Mouse (Mus musculus) intestine, postnatal 0 days (tissue): Measurements from ENCODE around the gene Xrcc3. TPM values are rescaled to one million over a fixed set of nuclear protein-coding genes. Genes with fewer than 3 reads are reported as not detected.

Source experiments
- ATAC-seq: fragments of 200-750 bp; cut with Nextera tagmentation; 2 replicates; pipeline ENCODE4 v1.8.0; 2017; ENCODE audit warnings: mild to moderate bottlenecking, moderate TSS enrichment, moderate library complexity
- H3K27ac ChIP-seq: fragments of 300-500 bp; sonication (generic); 2 replicates; pipeline ENCODE4 v1.5.1; 2014; ENCODE audit warnings: mild to moderate bottlenecking, low read depth, low read length, moderate library complexity
- H3K27me3 ChIP-seq: fragments of 300-500 bp; sonication (generic); replicated peaks from 2 replicates; pipeline ENCODE4 v1.6.1; 2014; ENCODE audit warnings: low read length, mixed read lengths; ENCODE audit not compliant: control insufficient read depth, insufficient read depth
- H3K36me3 ChIP-seq: fragments of 300-500 bp; sonication (generic); 2 replicates; pipeline ENCODE4 v1.6.1; 2014; ENCODE audit warnings: mild to moderate bottlenecking, moderate library complexity; ENCODE audit not compliant: control insufficient read depth, insufficient read depth
- H3K4me1 ChIP-seq: fragments of 300-500 bp; sonication (generic); replicated peaks from 2 replicates; pipeline ENCODE4 v1.6.1; 2014; ENCODE audit warnings: antibody characterized with exemption, low read length, mixed read lengths; ENCODE audit not compliant: control insufficient read depth, insufficient read depth
- H3K4me2 ChIP-seq: fragments of 300-500 bp; sonication (generic); replicated peaks from 2 replicates; pipeline ENCODE4 v1.6.1; 2014; ENCODE audit warnings: low read depth, mild to moderate bottlenecking, moderate library complexity
- H3K4me3 ChIP-seq: fragments of 300-500 bp; sonication (generic); 2 replicates; pipeline ENCODE4 v1.5.1; 2014; ENCODE audit warnings: low read depth, low read length
- H3K9ac ChIP-seq: fragments of 300-500 bp; sonication (generic); 2 replicates; pipeline ENCODE4 v1.6.1; 2014; ENCODE audit warnings: mild to moderate bottlenecking, low read depth, low read length
- H3K9me3 ChIP-seq: fragments of 300-500 bp; sonication (generic); 2 replicates; pipeline ENCODE4 v1.6.1; 2016; ENCODE audit warnings: mixed run types; ENCODE audit not compliant: control insufficient read depth
- CTCF ChIP-seq: sonication (generic); IDR thresholded peaks from 2 replicates; pipeline ENCODE4 v1.5.1; 2016; ENCODE audit warnings: low read depth, mild to moderate bottlenecking, control low read depth, antibody characterized with exemption, moderate library complexity
- WGBS: fragments of 180-500 bp; shearing (Covaris S2); extraction: QIAGEN DNeasy Blood & Tissue Kit; methylation state at CpG from one replicate; pipeline ENCODE4 v1.1.7; 2014; 5-methylcytosine and 5-hydroxymethylcytosine counted together
- polyA plus RNA-seq: library from polyadenylated mRNA; unstranded; fragments of >200 nt; fragmentation: Nextera tagmentation; extraction: Ambion mirVana; gene quantifications from 2 replicates; pipeline ENCODE4 v1.2.1, GENCODE M21; 2015

Gene Xrcc3
- polyA plus RNA-seq, 1 experiment from 2014 or later = 6.1 TPM

- no peak for ATAC-seq
- no peak overlapping the region for H3K4me3 ChIP-seq
- H3K36me3 ChIP-seq = peaks cover 25% of the 10 kb centered on the region
- H3K9me3 ChIP-seq = no peaks in the 10 kb centered on the region
- peaks cover 4% of the 10 kb centered on the region; the same call in 1 of the 2 replicates for H3K4me1 ChIP-seq
- H3K4me2 ChIP-seq = peak overlapping the region; percentile 9
- 50% methylated on average over 8 of the region's 8 CpGs for WGBS
- H3K27me3 ChIP-seq = no peaks in the 10 kb centered on the region
- no peak for TF ChIP-seq CTCF
- H3K27ac ChIP-seq = no peak overlapping the region
- no peak overlapping the region for H3K9ac ChIP-seq
These were observed 6.3 kb upstream of the Xrcc3 start for GRCm38 (mm10) chr12:111819936-111820335.

- peak overlapping the region; percentile 48 for H3K4me2 ChIP-seq
- 50% methylated on average over 8 of the region's 8 CpGs for WGBS
- H3K4me1 ChIP-seq = peaks cover 5% of the 10 kb centered on the region; the same call in 1 of the 2 replicates
- H3K9me3 ChIP-seq = no peaks in the 10 kb centered on the region
- H3K27me3 ChIP-seq = no peaks in the 10 kb centered on the region
- H3K4me3 ChIP-seq = no peak overlapping the region
- ATAC-seq = no peak
- H3K9ac ChIP-seq = no peak overlapping the region
- H3K27ac ChIP-seq = peak overlapping the region; percentile 78
- H3K36me3 ChIP-seq = peaks cover 6% of the 10 kb centered on the region
- TF ChIP-seq CTCF = no peak
These were observed 4.3 kb upstream of the Xrcc3 start for GRCm38 (mm10) chr12:111817991-111818390.

- WGBS = 41% methylated on average over 9 of the region's 9 CpGs
- H3K9ac ChIP-seq = no peak overlapping the region
These were observed 3.3 kb upstream of the Xrcc3 start for GRCm38 (mm10) chr12:111816967-111817366.

GRCm38 (mm10) chr12:111816528-111816927 lies 2.9 kb upstream of the Xrcc3 start:
- peak overlapping the region; percentile 94 for H3K27ac ChIP-seq

More at GRCm38 (mm10) chr12:111816967-111817366, 3.3 kb upstream of the Xrcc3 start:
- H3K4me2 ChIP-seq = peak overlapping the region; percentile 85
- H3K4me1 ChIP-seq = peaks cover 5% of the 10 kb centered on the region; the same call in 1 of the 2 replicates
- ATAC-seq = peak; percentile 20; the same call in 1 of the 2 replicates
- no peak overlapping the region for H3K4me3 ChIP-seq
- peak overlapping the region; percentile 94; the same call in 1 of the 2 replicates for H3K27ac ChIP-seq
- 0 out of 2 replicates have a peak, but pooled peaks cover 4% of the 10 kb centered on the region for H3K36me3 ChIP-seq
- TF ChIP-seq CTCF = peak; percentile 33; the same call in 1 of the 2 replicates
- no peaks in the 10 kb centered on the region for H3K9me3 ChIP-seq
- H3K27me3 ChIP-seq = no peaks in the 10 kb centered on the region

GRCm38 (mm10) chr12:111814769-111815762 lies 1.4 kb upstream of the Xrcc3 start:
- peak overlapping the region; percentile 63 for H3K9ac ChIP-seq
- H3K36me3 ChIP-seq = 0 out of 2 replicates have a peak, but pooled peaks cover 4% of the 10 kb centered on the region
- ATAC-seq = peak; percentile 31
- no peak for TF ChIP-seq CTCF
- H3K9me3 ChIP-seq = no peaks in the 10 kb centered on the region
- WGBS = 15% methylated on average over 19 of the region's 19 CpGs
- H3K4me3 ChIP-seq = peak overlapping the region; percentile 61
- H3K27ac ChIP-seq = peak overlapping the region; percentile 94
- no peaks in the 10 kb centered on the region for H3K27me3 ChIP-seq
- H3K4me1 ChIP-seq = peaks cover 5% of the 10 kb centered on the region; the same call in 1 of the 2 replicates
- peak overlapping the region; percentile 85 for H3K4me2 ChIP-seq

More at GRCm38 (mm10) chr12:111816528-111816927, 2.9 kb upstream of the Xrcc3 start:
- 32% methylated on average over 13 of the region's 13 CpGs for WGBS
- no peaks in the 10 kb centered on the region for H3K27me3 ChIP-seq
- peak overlapping the region; percentile 61 for H3K4me3 ChIP-seq
- no peak for TF ChIP-seq CTCF
- peaks cover 5% of the 10 kb centered on the region; the same call in 1 of the 2 replicates for H3K4me1 ChIP-seq
- H3K4me2 ChIP-seq = peak overlapping the region; percentile 85
- no peak for ATAC-seq
- H3K9ac ChIP-seq = no peak overlapping the region
- H3K36me3 ChIP-seq = 0 out of 2 replicates have a peak, but pooled peaks cover 4% of the 10 kb centered on the region
- H3K9me3 ChIP-seq = no peaks in the 10 kb centered on the region
